Mouse (Mus musculus): Measurements from ENCODE around the gene Chad. TPM values are rescaled to one million over a fixed set of nuclear protein-coding genes. Genes with fewer than 3 reads are reported as not detected.

Gene Chad
- total RNA-seq, 2 experiments from 2014 or later = 1.5 TPM

- intact Hi-C loops (cut with DNase I) = no loop called here
- DNase-seq (ENCODE audit: low spot score) = no peak
Measured at GRCm38 (mm10) chr11:94610744-94611740, 46.2 kb downstream of the Chad start.

- DNase-seq (ENCODE audit: low spot score) = no peak
- intact Hi-C loops (cut with DNase I) = no loop called here
Measured at GRCm38 (mm10) chr11:94614603-94615002, 49.8 kb downstream of the Chad start.

GRCm38 (mm10) chr11:94615494-94615893 lies 50.6 kb downstream of the Chad start:
- intact Hi-C loops (cut with DNase I) = no loop called here
- no peak for DNase-seq (ENCODE audit: low spot score)

- no peak for DNase-seq (ENCODE audit: low spot score)
- intact Hi-C loops (cut with DNase I) = no loop called here
Measured at GRCm38 (mm10) chr11:94617646-94618045, 52.8 kb downstream of the Chad start.

Other genes starting within 250 kb of the Chad start
- gene Luc7l3, start 243.1 kb upstream of the Chad start, total RNA-seq (2021) = 10 to 100 TPM; 31.4 to 37.7 TPM
- 100 to 1,000 TPM; 263 to 280 TPM for gene Ankrd40, start 237.0 kb upstream of the Chad start, total RNA-seq (2021)
- 1 to 10 TPM; 2.0 to 2.7 TPM for gene Abcc3, start 172.1 kb upstream of the Chad start, total RNA-seq (2021)
- 10 to 100 TPM; 15.4 to 21.5 TPM for gene Cacna1g, start 90.8 kb upstream of the Chad start, total RNA-seq (2021)
- under 1 TPM; 0.34 to 0.42 TPM for gene Spata20, start 78.9 kb upstream of the Chad start, total RNA-seq (2021)
- 10 to 100 TPM; 26.7 to 29.7 TPM for gene Epn3, start 65.1 kb upstream of the Chad start, total RNA-seq (2021)
- 1 to 10 TPM in 1 of 2 experiments, under 1 TPM in 1; 0.68 to 1.1 TPM for gene Mycbpap, start 43.3 kb upstream of the Chad start, total RNA-seq (2021)
- gene Rsad1, start 15.8 kb upstream of the Chad start, total RNA-seq (2021) = 10 to 100 TPM; 11.3 to 11.5 TPM
- gene Acsf2, start 36.8 kb downstream of the Chad start, total RNA-seq (2021) = 10 to 100 TPM; 16.2 to 18.3 TPM
- 10 to 100 TPM; 32.1 to 33.4 TPM for gene Lrrc59, start 64.7 kb downstream of the Chad start, total RNA-seq (2021)
- gene Mrpl27, start 88.7 kb downstream of the Chad start, total RNA-seq (2021) = 10 to 100 TPM; 61.7 to 63.8 TPM
- gene Eme1, start 88.9 kb downstream of the Chad start, total RNA-seq (2021) = under 1 TPM; 0.13 to 0.17 TPM
- 1 to 10 TPM; 9.6 to 9.7 TPM for gene Xylt2, start 112.5 kb downstream of the Chad start, total RNA-seq (2021)
- gene Gm11541, start 139.5 kb downstream of the Chad start, total RNA-seq (2021) = not detected
- gene Cdc34b, start 176.7 kb downstream of the Chad start, total RNA-seq (2021) = under 1 TPM; 0.59 to 0.86 TPM
- not detected for gene Tmem92, start 217.7 kb downstream of the Chad start, total RNA-seq (2021)